Mouse (Mus musculus) liver, postnatal 0 days (tissue): ENCODE data around the gene Tjp3. TPM values are rescaled to one million over a fixed set of nuclear protein-coding genes. Genes with fewer than 3 reads are reported as not detected.

Experiments used
- ATAC-seq: fragments of 200-750 bp; cut with Nextera tagmentation; 2 replicates; pipeline ENCODE4 v1.8.0; 2017; ENCODE audit warnings: mild to moderate bottlenecking, moderate library complexity
- DNase-seq: peaks from one replicate; pipeline ENCODE4 v3.0.0-alpha.2; 2016
- H3K27ac ChIP-seq: fragments of 300-500 bp; sonication (generic); 2 replicates; pipeline ENCODE4 v1.5.1; 2014; ENCODE audit warnings: antibody characterized with exemption, moderate library complexity, mild to moderate bottlenecking, low read depth
- H3K27me3 ChIP-seq: fragments of 300-500 bp; sonication (generic); 2 replicates; pipeline ENCODE4 v1.6.1; 2014; ENCODE audit warnings: low read length, control low read depth, mixed read lengths; ENCODE audit not compliant: insufficient read depth
- H3K36me3 ChIP-seq: fragments of 300-500 bp; sonication (generic); replicated peaks from 2 replicates; pipeline ENCODE4 v1.6.1; 2014; ENCODE audit warnings: mild to moderate bottlenecking, control low read depth, low read length, moderate library complexity, mixed read lengths; ENCODE audit not compliant: insufficient read depth
- H3K4me1 ChIP-seq: fragments of 300-500 bp; sonication (generic); 2 replicates; pipeline ENCODE4 v1.6.1; 2014; ENCODE audit warnings: antibody characterized with exemption, mild to moderate bottlenecking, control low read depth; ENCODE audit not compliant: insufficient read depth
- H3K4me2 ChIP-seq: fragments of 300-500 bp; sonication (generic); 2 replicates; pipeline ENCODE4 v1.6.1; 2014; ENCODE audit warnings: low read depth, mild to moderate bottlenecking, low read length, moderate library complexity, mixed read lengths
- H3K4me3 ChIP-seq: fragments of 300-500 bp; sonication (generic); 2 replicates; pipeline ENCODE4 v1.5.1; 2014; ENCODE audit warnings: low read depth, low read length
- H3K9ac ChIP-seq: fragments of 300-500 bp; sonication (generic); replicated peaks from 2 replicates; pipeline ENCODE4 v1.6.1; 2014; ENCODE audit warnings: mild to moderate bottlenecking, moderate library complexity
- H3K9me3 ChIP-seq: fragments of 300-500 bp; sonication (generic); 2 replicates; pipeline ENCODE4 v1.6.1; 2016; ENCODE audit warnings: mild to moderate bottlenecking, control low read depth, low read length, mixed read lengths
- CTCF ChIP-seq: sonication (generic); IDR thresholded peaks from 2 replicates; pipeline ENCODE4 v1.5.1; 2016; ENCODE audit warnings: antibody characterized with exemption, low read depth
- EP300 ChIP-seq: IDR thresholded peaks from 2 replicates; pipeline ENCODE4 v1.6.1; 2016; ENCODE audit warnings: antibody characterized with exemption, low read depth, mild to moderate bottlenecking
- WGBS: fragments of 180-500 bp; shearing (Covaris S2); extraction: QIAGEN DNeasy Blood & Tissue Kit; methylation state at CpG from one replicate; pipeline ENCODE4 v1.1.7; 2014; ENCODE audit not compliant: insufficient replicate concordance; 5-methylcytosine and 5-hydroxymethylcytosine counted together
- polyA plus RNA-seq: library from polyadenylated mRNA; unstranded; fragments of >200 nt; fragmentation: Nextera tagmentation; extraction: Ambion mirVana; gene quantifications from 2 replicates; pipeline ENCODE4 v1.2.1, GENCODE M21; 2015

Gene Tjp3
- polyA plus RNA-seq, 1 experiment from 2014 or later, result 1.8 TPM

DNA sequence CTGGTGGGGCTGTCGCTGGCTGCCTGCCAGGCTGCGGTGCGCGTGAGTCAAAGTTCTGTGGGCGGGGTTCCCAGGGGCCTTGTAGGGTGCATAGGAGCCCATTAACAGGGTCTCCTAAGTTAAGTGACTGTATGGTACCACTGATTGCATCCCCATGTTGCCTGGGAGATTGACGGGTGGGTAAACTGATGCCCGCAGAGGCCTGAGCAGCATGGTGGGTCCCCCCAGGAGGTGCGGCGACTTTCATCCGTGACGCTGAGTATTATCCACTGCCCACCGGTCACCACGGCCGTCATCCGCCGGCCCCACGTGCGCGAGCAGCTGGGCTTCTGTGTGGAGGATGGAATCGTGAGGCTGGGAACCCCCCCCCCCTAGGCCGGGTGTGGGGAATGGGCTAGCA lies 19.0 kb downstream of the Tjp3 start:
- H3K36me3 ChIP-seq, result peaks cover 28% of the 10 kb centered on the region
- no peak for TF ChIP-seq EP300
- no peak for TF ChIP-seq CTCF
- DNase-seq (no peak), ATAC-seq (no peak)
- no peaks in the 10 kb centered on the region for H3K9me3 ChIP-seq
- no peak overlapping the region for H3K4me3 ChIP-seq
- H3K9ac ChIP-seq, result no peak overlapping the region
- no peak overlapping the region for H3K27ac ChIP-seq
- 95% methylated on average over 21 of the region's 21 CpGs for WGBS
- peaks cover 9% of the 10 kb centered on the region for H3K4me1 ChIP-seq
- H3K4me2 ChIP-seq, result no peak overlapping the region
- no peaks in the 10 kb centered on the region for H3K27me3 ChIP-seq

DNA sequence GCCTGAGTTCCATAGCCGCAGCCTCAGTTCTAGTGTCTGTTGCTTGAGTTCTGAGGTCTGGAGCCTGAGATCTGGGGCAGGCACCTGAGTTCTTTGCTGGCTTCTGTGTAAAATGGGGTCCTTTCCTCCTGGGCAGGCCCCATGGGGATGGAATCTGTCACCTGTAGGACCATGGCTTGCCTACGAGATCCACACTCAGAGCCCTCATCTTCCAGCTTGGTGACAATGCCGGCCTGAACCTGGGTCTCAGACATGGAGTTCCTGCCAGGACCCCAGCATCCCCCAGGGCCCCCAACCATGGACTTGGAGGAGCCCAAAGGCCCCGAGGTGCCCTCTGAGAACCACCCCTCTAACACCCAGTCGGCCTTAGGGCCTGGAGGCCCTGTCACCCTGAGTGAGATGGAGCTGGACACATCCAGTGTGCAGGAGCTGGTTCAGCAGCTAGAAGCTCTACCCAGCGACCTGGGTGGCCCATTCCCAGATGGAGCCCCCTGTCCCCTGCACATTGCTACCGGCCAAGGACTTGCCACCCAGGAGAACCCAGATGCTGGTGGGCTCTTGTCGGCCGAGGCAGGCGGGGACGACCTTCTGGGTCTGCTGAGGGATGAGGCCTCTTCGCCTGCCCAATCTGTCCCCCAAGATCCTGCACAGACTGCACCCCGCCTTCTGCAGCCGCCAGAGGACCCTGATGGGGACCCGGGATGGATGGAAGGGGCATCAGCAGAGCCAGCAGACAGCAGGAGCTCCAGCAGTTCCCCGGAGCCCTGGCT lies 22.6 kb downstream of the Tjp3 start:
- peak overlapping the region; percentile 81 for H3K4me2 ChIP-seq
- ATAC-seq (no peak), DNase-seq (no peak)
- H3K27ac ChIP-seq, result peak overlapping the region; percentile 81
- H3K4me1 ChIP-seq, result peaks cover 22% of the 10 kb centered on the region
- no peaks in the 10 kb centered on the region for H3K27me3 ChIP-seq
- WGBS, result 80% methylated on average over 14 of the region's 16 CpGs
- H3K9me3 ChIP-seq, result no peaks in the 10 kb centered on the region
- TF ChIP-seq EP300, result no peak
- TF ChIP-seq CTCF, result no peak
- H3K9ac ChIP-seq, result peak overlapping the region; percentile 87
- peak overlapping the region; percentile 73 for H3K4me3 ChIP-seq
- peaks cover 40% of the 10 kb centered on the region for H3K36me3 ChIP-seq

DNA sequence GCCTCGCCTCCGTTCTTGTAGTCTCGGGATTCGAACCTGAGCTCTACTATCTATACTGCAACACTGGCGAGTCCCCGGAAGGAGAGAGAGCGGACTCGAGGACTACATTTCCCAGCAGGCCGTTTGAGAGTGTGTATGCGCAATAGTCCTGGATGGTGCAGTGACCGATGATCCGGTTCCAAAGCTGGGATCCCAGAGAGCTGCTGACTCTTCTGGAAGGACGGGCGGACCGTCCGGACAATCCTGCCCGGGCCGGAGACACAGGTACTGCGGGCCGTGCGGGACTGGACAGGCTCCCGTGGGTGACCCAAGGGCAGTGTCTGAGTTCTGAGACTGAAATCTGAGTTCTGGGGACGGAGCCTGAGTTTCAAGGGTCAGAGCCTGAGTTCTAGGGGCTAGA lies 23.3 kb downstream of the Tjp3 start:
- no peaks in the 10 kb centered on the region for H3K9me3 ChIP-seq
- DNase-seq, result peak; percentile 84
- H3K27me3 ChIP-seq, result no peaks in the 10 kb centered on the region
- H3K4me1 ChIP-seq, result peaks cover 22% of the 10 kb centered on the region
- H3K27ac ChIP-seq, result peak overlapping the region; percentile 81
- H3K4me2 ChIP-seq, result peak overlapping the region; percentile 81
- H3K36me3 ChIP-seq, result peaks cover 40% of the 10 kb centered on the region
- peak; percentile 62 for ATAC-seq
- 2% methylated on average over 23 of the region's 23 CpGs for WGBS
- no peak for TF ChIP-seq EP300
- no peak for TF ChIP-seq CTCF
- peak overlapping the region; percentile 87 for H3K9ac ChIP-seq
- peak overlapping the region; percentile 73 for H3K4me3 ChIP-seq

DNA sequence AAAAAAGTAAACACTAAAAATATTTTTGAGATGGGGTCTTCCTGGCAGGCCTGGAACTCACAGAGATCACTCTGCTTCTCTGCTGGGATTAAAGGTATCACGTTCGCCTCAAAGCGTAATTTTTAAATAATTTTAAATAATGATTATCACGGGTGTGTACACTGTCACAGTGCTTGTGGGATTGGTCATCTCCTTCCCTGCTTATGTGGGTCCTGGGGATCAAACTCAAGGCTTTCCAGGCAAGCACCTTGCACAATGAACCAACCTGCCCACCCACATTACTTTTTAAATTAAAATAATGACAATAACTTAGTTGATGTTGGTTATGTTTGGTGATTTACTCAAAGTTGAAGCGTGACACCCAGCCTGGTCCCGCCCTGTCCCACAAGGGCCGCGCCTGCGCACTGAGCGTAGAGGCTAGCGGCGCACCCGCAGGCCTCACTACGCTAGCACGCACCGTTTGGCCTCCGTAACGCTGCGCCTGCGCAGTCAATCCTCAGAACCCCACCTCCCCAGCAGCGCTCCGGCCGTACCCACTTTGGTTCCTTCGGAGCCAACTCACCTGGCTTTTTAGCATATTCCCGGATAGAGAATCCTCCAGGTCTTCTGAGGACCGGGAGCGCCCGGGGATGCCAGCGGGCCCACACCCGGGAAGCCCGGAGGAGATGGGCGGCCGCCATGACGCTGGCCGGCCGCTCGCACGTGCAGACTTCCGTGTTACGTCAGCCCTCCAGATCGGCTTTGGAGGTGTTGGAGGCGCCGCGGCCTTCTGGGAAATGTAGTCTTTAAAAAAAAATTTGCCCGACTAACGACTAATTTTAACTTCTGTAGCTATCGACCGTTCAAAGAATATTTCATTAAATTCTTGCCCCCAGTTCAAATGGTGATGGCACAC lies 24.9 kb downstream of the Tjp3 start, which contains the start of the genes Mrpl54 and Apba3:
Gene Mrpl54, minus strand, starts transcription at position 724 of the 895 bp plus-strand sequence.
Gene Apba3, plus strand, starts transcription at position 750 of the 895 bp plus-strand sequence.
- DNase-seq (peak; percentile 96), ATAC-seq (peak; percentile 96)
- peak within 1 kb of the TSS; percentile 74 for H3K27ac ChIP-seq
- peak within 1 kb of the TSS; percentile 73 for H3K4me3 ChIP-seq
- no peaks in the 10 kb centered on the region for H3K9me3 ChIP-seq
- TF ChIP-seq CTCF, result no peak
- TF ChIP-seq EP300, result 0 out of 2 replicates have a peak, but pooled peaks have one; percentile 5
- peak within 1 kb of the TSS; percentile 72 for H3K9ac ChIP-seq
- peaks cover 22% of the 10 kb centered on the region for H3K4me1 ChIP-seq
- WGBS, result under 1% methylated on average over 48 of the region's 48 CpGs
- peaks cover 26% of the 10 kb centered on the region for H3K36me3 ChIP-seq
- peak within 1 kb of the TSS; percentile 81 for H3K4me2 ChIP-seq
- no peaks in the 10 kb centered on the region for H3K27me3 ChIP-seq

DNA sequence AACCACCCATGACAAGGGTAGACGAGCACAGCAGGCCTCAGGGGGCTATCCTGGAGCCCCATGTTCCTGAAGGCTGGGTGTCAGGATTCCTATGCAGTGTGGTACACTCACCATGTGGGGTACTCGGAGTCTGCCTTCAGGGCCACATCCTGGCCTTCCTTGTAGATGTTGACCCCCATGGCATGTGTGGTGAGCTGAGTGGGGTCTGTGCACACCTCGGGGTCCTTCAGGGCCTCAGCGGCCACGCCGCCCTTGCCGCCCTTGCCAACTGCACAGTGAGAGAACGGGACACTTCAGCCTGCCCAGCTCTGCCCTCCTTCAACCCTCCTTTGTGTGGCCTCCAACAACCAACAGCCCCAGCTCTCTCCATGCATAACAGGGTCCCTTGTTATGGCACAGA lies 25.8 kb downstream of the Tjp3 start:
- 0 out of 2 replicates have a peak overlapping the region, but pooled peaks have one; percentile 72 for H3K9ac ChIP-seq
- H3K9me3 ChIP-seq, result peaks cover 2% of the 10 kb centered on the region
- no peak for TF ChIP-seq CTCF
- no peak for TF ChIP-seq EP300
- H3K4me3 ChIP-seq, result no peak overlapping the region
- H3K27ac ChIP-seq, result no peak overlapping the region
- peaks cover 22% of the 10 kb centered on the region for H3K4me1 ChIP-seq
- H3K4me2 ChIP-seq, result peak overlapping the region; percentile 81; the same call in 1 of the 2 replicates
- ATAC-seq, result no peak
- 88% methylated on average over 8 of the region's 8 CpGs for WGBS
- H3K36me3 ChIP-seq, result peaks cover 20% of the 10 kb centered on the region
- no peak for DNase-seq
- no peaks in the 10 kb centered on the region for H3K27me3 ChIP-seq

DNA sequence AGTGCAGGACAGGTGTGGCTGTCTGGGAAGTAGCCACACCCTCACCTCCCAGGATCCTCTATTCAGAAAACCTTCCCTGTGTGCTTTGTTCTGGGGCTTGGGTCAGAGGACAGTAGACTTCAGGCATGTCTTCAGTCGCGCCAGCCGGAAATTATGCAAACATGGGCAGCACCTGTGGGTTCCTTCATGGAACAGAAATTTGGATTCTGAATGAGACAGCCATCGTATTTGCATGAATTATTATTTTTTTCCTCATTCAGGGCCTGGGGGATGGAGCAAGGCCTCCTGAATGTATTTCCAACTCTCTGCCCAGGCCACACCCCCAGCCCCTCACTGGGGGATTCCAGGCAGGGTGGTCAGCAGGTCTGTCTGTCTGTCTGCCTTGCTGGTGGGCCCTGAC lies 30.4 kb downstream of the Tjp3 start:
- Histone ChIP-seq H3K36me3 (peaks cover 20% of the 10 kb centered on the region), H3K4me2 (no peak overlapping the region), H3K27me3 (peaks cover 28% of the 10 kb centered on the region), H3K9me3 (peaks cover 7% of the 10 kb centered on the region), H3K4me1 (peaks cover 10% of the 10 kb centered on the region; the same call in 1 of the 2 replicates), H3K27ac (no peak overlapping the region), H3K4me3 (no peak overlapping the region), H3K9ac (no peak overlapping the region)
- DNase-seq (no peak), ATAC-seq (no peak)
- TF ChIP-seq CTCF (no peak), EP300 (no peak)
- WGBS, result 94% methylated on average over 4 of the region's 4 CpGs
